Mouse (Mus musculus): ENCODE data around the gene Zfp706. TPM values are rescaled to one million over a fixed set of nuclear protein-coding genes. Genes with fewer than 3 reads are reported as not detected.

Zfp706 gene
- polyA plus RNA-seq, 1 experiment, result 199 TPM

DNA sequence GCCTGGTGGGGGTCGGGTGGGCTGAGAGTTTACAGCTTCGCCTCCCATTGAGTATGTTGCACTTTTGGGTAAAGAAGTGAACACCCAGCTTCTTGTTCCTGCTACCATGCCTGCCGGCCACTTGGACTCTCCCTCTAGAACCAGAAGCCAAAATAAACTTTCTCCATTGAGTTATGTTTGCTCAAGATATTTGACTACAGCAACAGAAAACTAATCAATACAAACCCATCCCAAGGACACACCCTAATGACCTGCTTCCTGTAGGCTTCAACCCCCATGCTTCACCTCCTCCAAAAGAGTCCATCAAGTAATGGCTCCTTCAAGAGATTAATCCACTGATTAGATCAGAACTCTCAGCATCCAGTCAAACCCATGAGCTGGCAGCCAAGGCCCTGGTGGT is 51.4 kb downstream of the Zfp706 start:
- H3K4me3 ChIP-seq, result no peak overlapping the region
- no peak overlapping the region for H3ac ChIP-seq (ENCODE audit: control insufficient read depth, insufficient read length)
- H3K79me2 ChIP-seq (ENCODE audit: control insufficient read depth, insufficient read depth), result no peaks in the 10 kb centered on the region
- no peaks in the 10 kb centered on the region for H3K27me3 ChIP-seq (ENCODE audit: control insufficient read depth, insufficient read depth, insufficient read length)
- TF ChIP-seq MAX (IDR thresholded peaks at IDR 0.05; ENCODE audit: low read depth), result no peak
- TF ChIP-seq E2F4 (IDR thresholded peaks at IDR 0.05; ENCODE audit: insufficient read depth), result no peak
- H3K36me3 ChIP-seq (ENCODE audit: control insufficient read depth, insufficient read depth), result no peaks in the 10 kb centered on the region
- H3K4me2 ChIP-seq (ENCODE audit: low read depth), result no peak overlapping the region

DNA sequence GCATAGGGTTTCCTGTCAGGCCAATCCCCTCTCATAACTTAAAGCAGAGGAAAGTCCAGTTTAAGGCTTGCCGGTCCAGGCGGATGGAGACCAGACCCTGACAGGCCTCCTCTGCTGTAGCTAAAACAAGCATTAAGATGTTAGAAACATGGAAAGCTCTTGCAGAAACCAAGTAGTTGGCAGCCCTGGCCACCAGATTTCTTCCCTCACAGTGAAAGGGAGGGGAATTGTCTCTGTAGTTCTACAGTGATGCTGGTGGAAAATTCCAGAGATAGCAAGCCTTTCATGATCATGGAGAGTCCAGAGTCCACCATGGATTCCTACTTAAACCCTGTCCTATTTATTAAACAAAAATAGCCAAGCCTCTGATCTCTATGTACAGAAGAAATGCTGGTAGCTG is 57.3 kb downstream of the Zfp706 start:
- no peak overlapping the region for H3K4me3 ChIP-seq

DNA sequence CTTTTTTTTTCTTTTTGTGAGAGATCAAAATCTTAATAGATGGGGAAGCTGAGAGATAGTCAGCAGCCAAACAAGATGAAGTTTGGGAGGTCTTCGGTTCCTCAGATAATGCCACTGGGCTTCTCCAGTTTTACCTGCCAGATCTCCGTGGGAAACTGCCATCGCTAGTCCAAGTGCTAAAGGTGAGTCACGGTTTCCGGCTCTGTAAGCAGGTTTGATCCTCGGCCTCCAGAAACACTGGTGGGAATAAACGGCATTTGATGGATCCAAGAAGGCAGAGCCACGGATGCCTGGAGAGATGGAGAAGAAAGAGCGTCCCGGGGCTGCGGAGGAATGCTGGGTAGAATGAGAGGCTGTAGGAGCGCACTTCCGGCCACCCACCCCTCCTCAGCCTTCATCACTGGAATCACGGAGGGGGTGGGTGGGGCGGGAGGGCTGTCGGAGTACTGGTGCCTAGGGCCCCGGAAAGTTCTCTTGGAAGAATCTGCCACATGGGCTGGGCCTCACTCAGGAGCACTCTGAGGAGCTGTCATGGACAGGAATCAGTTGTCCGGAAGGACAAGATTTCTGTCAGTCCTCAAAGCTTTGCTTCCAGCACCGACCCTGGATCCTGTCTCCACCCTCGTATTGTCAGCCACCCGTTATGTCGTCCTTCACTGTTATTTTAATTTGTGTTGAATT is 58.6 kb downstream of the Zfp706 start:
- Histone ChIP-seq H3K79me2 (ENCODE audit: control insufficient read depth, insufficient read depth) (no peaks in the 10 kb centered on the region), H3K4me3 (no peak overlapping the region), H3ac (ENCODE audit: control insufficient read depth, insufficient read length) (no peak overlapping the region), H3K27me3 (ENCODE audit: control insufficient read depth, insufficient read depth, insufficient read length) (no peaks in the 10 kb centered on the region), H3K36me3 (ENCODE audit: control insufficient read depth, insufficient read depth) (no peaks in the 10 kb centered on the region), H3K4me2 (ENCODE audit: low read depth) (no peak overlapping the region)
- TF ChIP-seq MYOD1 (IDR thresholded peaks at IDR 0.05; ENCODE audit: control insufficient read depth in 1 of 3, insufficient read length in 2 of 3, low read depth in 2 of 3) (no peak), MYOG (IDR thresholded peaks at IDR 0.05; ENCODE audit: control insufficient read depth in 1 of 3, insufficient read depth in 1 of 3, insufficient read length in 2 of 3, low read depth in 2 of 3) (no peak), CEBPB (IDR thresholded peaks at IDR 0.05; ENCODE audit: insufficient read depth, poor library complexity, severe bottlenecking) (no peak), USF1 (IDR thresholded peaks at IDR 0.05; ENCODE audit: low read depth) (no peak), MAX (IDR thresholded peaks at IDR 0.05; ENCODE audit: low read depth) (no peak), POLR2A (IDR thresholded peaks at IDR 0.05; ENCODE audit: insufficient read length, low read depth) (no peak), SRF (IDR thresholded peaks at IDR 0.05; ENCODE audit: control insufficient read depth, insufficient read length, low read depth) (no peak), POLR2AphosphoS2 (IDR thresholded peaks at IDR 0.05; ENCODE audit: insufficient read length, low read depth) (no peak), TCF3 (IDR thresholded peaks at IDR 0.05; ENCODE audit: insufficient read length, low read depth) (no peak), TCF12 (IDR thresholded peaks at IDR 0.05; ENCODE audit: insufficient read depth, poor library complexity, severe bottlenecking) (no peak), REST (IDR thresholded peaks at IDR 0.05; ENCODE audit: insufficient read depth, insufficient read length) (no peak), E2F4 (IDR thresholded peaks at IDR 0.05; ENCODE audit: insufficient read depth) (no peak)

More for the DNA sequence above, 57.3 kb downstream of the Zfp706 start:
- Histone ChIP-seq H3ac (ENCODE audit: control insufficient read depth, insufficient read length) (no peak overlapping the region), H3K79me2 (ENCODE audit: control insufficient read depth, insufficient read depth) (no peaks in the 10 kb centered on the region), H3K27me3 (ENCODE audit: control insufficient read depth, insufficient read depth, insufficient read length) (no peaks in the 10 kb centered on the region), H3K4me2 (ENCODE audit: low read depth) (no peak overlapping the region), H3K36me3 (ENCODE audit: control insufficient read depth, insufficient read depth) (no peaks in the 10 kb centered on the region)
- TF ChIP-seq TCF12 (IDR thresholded peaks at IDR 0.05; ENCODE audit: insufficient read depth, poor library complexity, severe bottlenecking), result no peak
- no peak for TF ChIP-seq TCF3 (IDR thresholded peaks at IDR 0.05; ENCODE audit: insufficient read length, low read depth)
- no peak for TF ChIP-seq POLR2AphosphoS2 (IDR thresholded peaks at IDR 0.05; ENCODE audit: insufficient read length, low read depth)
- TF ChIP-seq REST (IDR thresholded peaks at IDR 0.05; ENCODE audit: insufficient read depth, insufficient read length), result no peak
- no peak for TF ChIP-seq POLR2A (IDR thresholded peaks at IDR 0.05; ENCODE audit: insufficient read length, low read depth)
- TF ChIP-seq E2F4 (IDR thresholded peaks at IDR 0.05; ENCODE audit: insufficient read depth), result no peak
- TF ChIP-seq MAX (IDR thresholded peaks at IDR 0.05; ENCODE audit: low read depth), result no peak
- TF ChIP-seq SRF (IDR thresholded peaks at IDR 0.05; ENCODE audit: control insufficient read depth, insufficient read length, low read depth), result no peak
- no peak for TF ChIP-seq USF1 (IDR thresholded peaks at IDR 0.05; ENCODE audit: low read depth)
- TF ChIP-seq MYOG (IDR thresholded peaks at IDR 0.05; ENCODE audit: control insufficient read depth in 1 of 3, insufficient read depth in 1 of 3, insufficient read length in 2 of 3, low read depth in 2 of 3), result no peak
- no peak for TF ChIP-seq CEBPB (IDR thresholded peaks at IDR 0.05; ENCODE audit: insufficient read depth, poor library complexity, severe bottlenecking)
- TF ChIP-seq MYOD1 (IDR thresholded peaks at IDR 0.05; ENCODE audit: control insufficient read depth in 1 of 3, insufficient read length in 2 of 3, low read depth in 2 of 3), result no peak

All from myocyte (in vitro differentiated cells).